Mouse (Mus musculus) left cerebral cortex, adult 9 months (tissue): ENCODE measurements around the gene Cuedc2.

Experiments
- DNase-seq, 2 experiments: peaks; one replicate each; pipeline ENCODE4 v3.0.0; 2022; ENCODE audit warnings: low spot score in 2 of 2

Gene Cuedc2

GRCm38 (mm10) chr19:46321101-46321943 is 17.2 kb downstream of the Cuedc2 start:
- no peak for DNase-seq

GRCm38 (mm10) chr19:46320076-46320785 is 18.3 kb downstream of the Cuedc2 start:
- DNase-seq: no peak

GRCm38 (mm10) chr19:46318586-46319378 is 19.7 kb downstream of the Cuedc2 start:
- DNase-seq: peak; percentile 87 to 94

- DNase-seq: peak; percentile 3 to 55
Measured at GRCm38 (mm10) chr19:46318031-46318471, 20.5 kb downstream of the Cuedc2 start.

GRCm38 (mm10) chr19:46317546-46317885 is 21.0 kb downstream of the Cuedc2 start:
- DNase-seq: no peak

GRCm38 (mm10) chr19:46316846-46317545 is 21.5 kb downstream of the Cuedc2 start:
- peak; percentile 63 to 87 for DNase-seq

GRCm38 (mm10) chr19:46315752-46316610 is 22.5 kb downstream of the Cuedc2 start:
- peak; percentile 10 to 33 for DNase-seq

- DNase-seq: peak in 1 of 2 experiments; percentile 31
Measured at GRCm38 (mm10) chr19:46314872-46315742, 23.4 kb downstream of the Cuedc2 start.

- DNase-seq: peak in 1 of 2 experiments; percentile 5
Measured at GRCm38 (mm10) chr19:46314151-46314601, 24.3 kb downstream of the Cuedc2 start.

- no peak for DNase-seq
Measured at GRCm38 (mm10) chr19:46313591-46313990, 24.9 kb downstream of the Cuedc2 start.

GRCm38 (mm10) chr19:46313116-46313515 is 25.4 kb downstream of the Cuedc2 start:
- no peak for DNase-seq

GRCm38 (mm10) chr19:46312566-46312965 is 25.9 kb downstream of the Cuedc2 start:
- DNase-seq: peak in 1 of 2 experiments; percentile 3

- no peak for DNase-seq
Measured at GRCm38 (mm10) chr19:46311341-46311740, 27.2 kb downstream of the Cuedc2 start.

GRCm38 (mm10) chr19:46310312-46310865 is 28.1 kb downstream of the Cuedc2 start:
- no peak for DNase-seq

- peak; percentile 3 to 14 for DNase-seq
Measured at GRCm38 (mm10) chr19:46309651-46310305, 28.7 kb downstream of the Cuedc2 start.

GRCm38 (mm10) chr19:46308706-46309435 is 29.6 kb downstream of the Cuedc2 start:
- DNase-seq: peak; percentile 37 to 80

- DNase-seq: no peak
Measured at GRCm38 (mm10) chr19:46308303-46308702, 30.2 kb downstream of the Cuedc2 start.

- DNase-seq: no peak
Measured at GRCm38 (mm10) chr19:46307781-46308180, 30.7 kb downstream of the Cuedc2 start.
